Mouse (Mus musculus) adrenal gland, adult 2 months (tissue): ENCODE results near the gene Leng1. TPM values are rescaled to one million over a fixed set of nuclear protein-coding genes. Genes with fewer than 3 reads are reported as not detected.

Experiments
- DNase-seq: peaks from one replicate; pipeline ENCODE4 v3.0.0; 2021
- microRNA-seq, 2 experiments: library from miRNA; unstranded; fragments of <30 nt; microRNA quantifications; one replicate each; pipeline ENCODE4 v1.2.0; 2021
- polyA plus RNA-seq: library from polyadenylated mRNA; depleted of rRNA; stranded (reverse); fragments of >200 nt; gene quantifications from 2 replicates; pipeline ENCODE4 v1.2.3, GENCODE M21; 2012; rRNA removed
- total RNA-seq, 2 experiments: library from RNA; stranded (reverse); gene quantifications; 2 replicates each; pipeline ENCODE4 v1.2.3; 2021

Leng1 gene
- total and polyA plus RNA-seq, 3 experiments: 2.9 to 14.4 (median 13.2) TPM

DNA sequence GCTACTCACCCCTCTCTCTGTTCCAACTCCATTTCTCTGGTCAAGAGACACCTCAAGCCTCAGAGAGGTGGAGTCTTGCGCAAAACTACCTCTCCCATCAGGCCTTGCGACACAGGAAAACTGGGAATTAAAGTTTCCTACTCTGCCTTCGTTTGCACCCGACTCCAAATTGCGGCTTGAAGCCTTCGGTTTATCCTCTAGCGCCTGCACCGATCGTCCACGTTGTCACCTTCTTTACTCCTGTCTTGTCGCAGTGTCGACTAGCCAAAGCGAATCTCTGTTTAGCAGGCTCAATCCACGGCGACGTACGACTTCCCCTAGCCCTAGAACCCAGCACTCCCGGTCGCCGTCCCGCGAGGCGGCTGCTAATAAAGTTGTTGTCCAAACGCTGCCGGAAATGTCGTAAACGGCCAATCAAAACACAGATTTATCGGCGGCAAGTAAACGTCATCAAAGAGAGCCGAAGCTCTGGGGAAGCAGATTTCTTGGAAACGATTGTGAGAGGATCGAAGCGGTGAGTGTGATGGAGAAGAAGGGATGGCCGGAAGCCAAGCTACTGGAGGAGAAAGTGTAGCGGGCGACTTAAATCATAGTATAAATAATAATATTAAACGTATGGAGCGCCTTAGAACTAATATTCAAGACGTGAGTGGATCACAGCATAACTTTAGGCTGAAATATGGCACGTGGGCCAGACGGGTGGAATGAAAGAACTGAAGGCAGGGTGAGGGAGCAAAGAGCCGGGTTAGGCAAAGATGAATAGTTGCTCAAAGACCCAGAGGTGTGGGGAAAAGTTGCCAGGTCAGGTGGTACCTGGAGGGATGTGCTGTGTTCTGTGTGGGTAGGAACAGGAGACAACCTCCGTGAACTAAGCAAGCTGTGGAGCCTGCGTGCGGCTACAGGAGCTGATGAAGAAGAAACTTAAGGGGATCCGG lies 35.8 kb downstream of the Leng1 start, which contains the start of the genes Tfpt and Prpf31:
Gene Tfpt, minus strand, starts transcription at position 387 of the 935 bp plus-strand sequence.
Gene Prpf31, plus strand, starts transcription at position 443 of the 935 bp plus-strand sequence.
- peak; percentile 95 for DNase-seq

DNA sequence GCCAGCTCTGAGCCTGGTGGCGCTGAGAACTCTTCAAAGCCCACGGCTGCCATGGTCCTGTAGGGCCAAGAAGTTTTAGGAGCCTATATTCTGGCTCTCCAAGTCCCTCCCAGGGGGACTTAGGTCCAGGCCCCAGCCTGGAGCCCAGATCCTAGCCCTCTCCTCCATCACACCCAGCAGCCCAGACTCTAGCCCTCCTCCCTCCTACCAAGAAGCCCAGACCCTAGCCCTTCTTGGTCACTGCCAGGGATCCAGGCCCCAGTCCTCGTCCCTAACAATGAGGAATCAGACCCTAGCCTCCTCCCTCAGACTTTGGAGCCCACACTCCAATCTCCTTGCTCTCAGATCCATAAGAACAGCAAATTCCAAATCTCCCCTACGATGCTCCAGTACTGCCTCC lies 36.6 kb downstream of the Leng1 start:
- no peak for DNase-seq

DNA sequence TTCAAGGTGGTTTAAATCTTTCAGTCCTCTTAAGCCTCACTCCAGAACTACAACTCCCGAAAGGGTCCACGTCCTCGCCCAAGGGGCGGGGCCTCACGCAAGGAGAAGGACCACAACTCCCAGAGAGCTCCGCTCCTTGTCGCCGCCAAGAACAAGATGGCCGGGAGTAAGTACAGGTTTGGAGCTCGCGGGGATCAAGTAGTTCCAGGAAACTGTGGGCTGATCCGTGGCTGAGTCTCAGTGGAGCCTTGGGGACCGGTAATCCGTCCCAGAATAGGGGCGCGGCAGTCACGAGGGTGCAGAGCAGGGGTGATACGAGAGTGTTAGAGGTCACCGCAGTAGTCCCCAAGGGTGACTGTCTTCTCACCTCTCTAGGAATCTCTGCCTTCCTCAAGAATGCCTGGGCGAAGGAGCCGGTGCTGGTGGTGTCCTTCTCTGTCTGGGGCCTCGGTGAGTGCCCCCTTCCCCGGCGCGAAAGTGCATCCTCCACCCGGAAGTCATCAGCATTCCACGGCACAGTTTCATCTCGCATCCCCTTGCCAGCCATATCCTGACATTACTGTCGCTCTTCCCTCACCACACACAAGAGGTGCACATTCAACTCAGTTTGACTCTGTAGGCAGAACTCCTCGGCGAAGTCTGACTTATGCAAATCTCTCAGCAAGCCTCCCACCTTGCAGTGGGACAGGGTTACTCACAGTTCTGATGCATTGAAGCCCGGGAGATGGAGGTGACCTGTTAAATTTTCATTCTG lies 48.2 kb downstream of the Leng1 start, which contains the start of gene Ndufa3:
Gene Ndufa3, plus strand, starts transcription at position 132 of the 754 bp plus-strand sequence.
- DNase-seq: peak; percentile 92

DNA sequence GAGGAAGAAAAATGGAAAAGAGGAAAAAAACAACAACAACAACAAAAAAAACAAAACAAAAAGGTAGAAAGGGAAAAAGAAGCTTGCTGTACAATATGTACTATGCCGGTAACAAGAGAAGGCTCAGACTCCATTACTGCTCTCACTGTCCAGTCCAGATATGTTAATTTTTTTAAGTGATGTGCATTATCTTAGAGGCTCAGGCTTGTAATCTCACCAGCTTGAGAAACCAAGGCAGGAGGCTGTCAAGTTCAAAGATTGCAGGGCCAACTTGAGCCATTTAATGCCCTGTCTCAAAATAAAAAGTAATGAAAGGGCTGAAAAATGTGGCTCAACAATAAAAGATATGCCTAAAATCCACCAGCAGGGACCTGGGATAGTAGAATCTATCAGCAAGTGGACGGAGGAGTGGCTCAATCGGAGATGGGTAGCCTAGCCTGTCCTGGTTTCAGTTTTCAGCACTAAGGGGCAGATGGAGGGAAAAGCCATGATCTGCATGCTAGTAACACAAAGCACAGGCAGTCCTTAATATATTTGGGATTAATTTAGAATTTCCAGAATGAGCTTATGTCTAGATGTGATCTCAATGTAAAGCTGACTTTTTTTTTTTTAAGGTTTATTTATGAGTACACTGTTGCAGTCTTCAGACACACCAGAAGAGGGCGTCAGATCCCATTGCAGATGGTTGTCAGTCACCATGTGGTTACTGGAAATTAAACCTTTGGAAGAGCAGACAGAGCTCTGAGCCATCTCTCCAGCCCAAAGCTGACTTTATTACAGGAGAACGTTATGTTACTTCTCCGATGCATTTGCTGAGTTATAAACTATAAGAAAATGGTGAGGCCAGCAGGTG lies 49.0 kb downstream of the Leng1 start:
- DNase-seq: no peak

DNA sequence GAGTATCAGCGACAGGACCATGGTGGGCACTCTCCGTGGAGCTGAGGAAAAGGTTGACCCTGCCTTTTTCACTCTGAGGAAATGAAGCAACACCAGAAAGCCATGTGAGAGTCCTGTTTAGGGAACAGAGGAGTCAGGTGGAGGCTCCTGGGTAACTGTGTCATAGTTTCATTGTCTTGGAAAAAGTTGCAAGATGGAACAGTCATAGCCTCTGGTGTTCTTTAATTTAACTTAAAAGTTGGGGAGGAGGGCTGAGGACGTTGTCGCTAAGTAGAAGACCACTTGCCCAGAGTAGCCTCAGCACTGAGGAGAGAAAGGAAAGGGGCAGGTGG lies 49.6 kb downstream of the Leng1 start, which contains the start of gene Oscar:
Gene Oscar, minus strand, starts transcription at position 101 of the 332 bp plus-strand sequence.
- DNase-seq: no peak

DNA sequence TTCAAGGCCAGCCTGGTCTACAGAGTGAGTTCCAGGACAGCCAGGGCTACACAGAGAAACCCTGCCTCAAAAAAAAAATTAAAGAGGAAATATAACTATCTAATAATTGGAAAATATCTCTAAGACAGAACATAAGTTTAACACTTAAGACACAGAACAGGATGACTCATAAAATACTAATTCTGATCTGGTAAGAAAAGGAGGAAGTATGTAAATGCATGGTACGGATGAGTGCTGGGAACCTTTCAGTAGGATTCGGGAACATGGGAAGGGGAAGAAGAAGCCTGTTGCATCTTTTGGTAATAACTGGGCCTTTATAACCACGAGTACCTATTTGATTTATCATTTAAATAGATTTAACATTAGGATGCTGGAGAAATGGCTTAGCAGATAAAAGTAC lies 51.6 kb downstream of the Leng1 start:
- no peak for DNase-seq

DNA sequence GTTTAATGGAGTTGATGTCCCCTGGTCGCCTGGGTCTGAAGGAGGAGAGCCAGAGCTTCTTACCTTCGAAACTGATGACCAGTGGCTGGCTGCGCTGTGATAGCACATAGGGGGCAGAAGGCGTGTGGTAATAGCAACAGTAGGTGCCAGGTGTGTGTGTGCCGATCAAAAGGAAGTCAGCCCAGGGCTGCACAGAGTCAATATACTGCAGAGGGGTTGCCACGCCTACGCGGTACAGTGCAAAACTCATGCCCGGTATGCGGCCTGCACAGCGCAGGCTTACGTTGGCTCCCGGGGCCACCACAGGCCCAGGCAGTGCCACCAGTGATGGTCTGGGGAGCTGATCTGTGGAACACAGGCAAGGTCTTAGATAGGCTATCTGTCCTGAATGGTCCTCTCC lies 54.6 kb downstream of the Leng1 start:
- no peak for DNase-seq

DNA sequence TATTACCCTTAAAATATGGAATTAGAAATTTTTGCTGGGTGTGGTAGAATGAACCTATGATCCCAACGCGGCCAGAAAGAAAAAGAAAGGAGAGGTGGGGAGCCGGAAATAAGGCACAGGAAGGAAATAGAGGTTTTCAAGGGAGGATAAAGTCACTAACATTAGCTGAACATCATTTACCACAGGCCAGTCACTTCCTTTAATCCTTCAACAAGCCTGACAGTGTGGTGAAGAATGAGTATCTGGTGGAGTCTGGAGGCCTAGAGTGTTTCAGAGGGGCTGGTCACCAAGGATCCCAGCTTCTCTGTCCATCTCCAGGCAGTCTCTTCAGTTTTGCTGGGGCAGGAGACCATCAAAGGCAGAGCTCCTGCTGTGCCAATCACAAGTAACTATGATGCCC lies 55.2 kb downstream of the Leng1 start:
- no peak for DNase-seq

Small RNAs within 50 kb of the gene (microRNA-seq; reads per million reads assigned to microRNA genes)
- gene Mir3572: 2.9 to 3.5 reads per million in 2 experiments

Other genes with a start within 250 kb of the Leng1 start
- gene Cacng6, start 241.6 kb downstream of the Leng1 start, total RNA-seq: under 1 TPM in 1 of 2 experiments, not detected in 1; 0.38 TPM
- 0.26 TPM in 1 of 2 replicates, not detected in the other for gene Cacng6, start 241.6 kb downstream of the Leng1 start, polyA plus RNA-seq
- 1 to 10 TPM in 1 of 2 experiments, under 1 TPM in 1; 0.66 to 1.6 TPM for gene Tarm1, start 163.2 kb downstream of the Leng1 start, total RNA-seq
- 0.18 and 0.29 TPM in 2 replicates for gene Tarm1, start 163.2 kb downstream of the Leng1 start, polyA plus RNA-seq
- not detected for gene Oscar, start 49.7 kb downstream of the Leng1 start, total RNA-seq
- 0.38 and 1.0 TPM in 2 replicates for gene Oscar, start 49.7 kb downstream of the Leng1 start, polyA plus RNA-seq
- gene Ndufa3, start 48.5 kb downstream of the Leng1 start, total RNA-seq: 100 to 1,000 TPM; 829 to 842 TPM
- 217 and 245 TPM in 2 replicates for gene Ndufa3, start 48.5 kb downstream of the Leng1 start, polyA plus RNA-seq
- gene Tfpt, start 35.9 kb downstream of the Leng1 start, total RNA-seq: 10 to 100 TPM; 24.1 to 26.2 TPM
- gene Tfpt, start 35.9 kb downstream of the Leng1 start, polyA plus RNA-seq: 3.4 and 4.0 TPM in 2 replicates
- 10 to 100 TPM; 36.8 to 53.1 TPM for gene Prpf31, start 35.9 kb downstream of the Leng1 start, total RNA-seq
- gene Prpf31, start 35.9 kb downstream of the Leng1 start, polyA plus RNA-seq: 20.5 and 33.7 TPM in 2 replicates
- gene Cnot3, start 20.6 kb downstream of the Leng1 start, total RNA-seq: 10 to 100 TPM; 52.6 to 61.5 TPM
- 83.3 and 103 TPM in 2 replicates for gene Cnot3, start 20.6 kb downstream of the Leng1 start, polyA plus RNA-seq
- gene Tmc4, start 11.7 kb upstream of the Leng1 start, total RNA-seq: 10 to 100 TPM in 1 of 2 experiments, 1 to 10 TPM in 1; 9.3 to 12.5 TPM
- gene Tmc4, start 11.7 kb upstream of the Leng1 start, polyA plus RNA-seq: 14.9 and 18.2 TPM in 2 replicates
- gene Tsen34, start 27.0 kb upstream of the Leng1 start, total RNA-seq: 100 to 1,000 TPM in 1 of 2 experiments, 10 to 100 TPM in 1; 80.4 to 106 TPM
- 240 and 250 TPM in 2 replicates for gene Tsen34, start 27.0 kb upstream of the Leng1 start, polyA plus RNA-seq
- 10 to 100 TPM; 65.4 to 74.4 TPM for gene Mboat7, start 27.7 kb upstream of the Leng1 start, total RNA-seq
- 102 and 133 TPM in 2 replicates for gene Mboat7, start 27.7 kb upstream of the Leng1 start, polyA plus RNA-seq
- gene Rps9, start 38.2 kb upstream of the Leng1 start, total RNA-seq: 100 to 1,000 TPM; 768 to 988 TPM
- 285 and 318 TPM in 2 replicates for gene Rps9, start 38.2 kb upstream of the Leng1 start, polyA plus RNA-seq
- 1 to 10 TPM; 2.4 to 3.2 TPM for gene Pirb, start 54.6 kb upstream of the Leng1 start, total RNA-seq
- 5.6 and 7.3 TPM in 2 replicates for gene Pirb, start 54.6 kb upstream of the Leng1 start, polyA plus RNA-seq
- under 1 TPM; 0.40 to 0.41 TPM for gene Gm15448, start 159.8 kb upstream of the Leng1 start, total RNA-seq
- gene Gm15448, start 159.8 kb upstream of the Leng1 start, polyA plus RNA-seq: 0.19 TPM in 1 of 2 replicates, not detected in the other
- under 1 TPM; 0.17 to 0.55 TPM for gene Pira2, start 179.2 kb upstream of the Leng1 start, total RNA-seq
- 0.30 and 0.44 TPM in 2 replicates for gene Pira2, start 179.2 kb upstream of the Leng1 start, polyA plus RNA-seq
- gene Gm14548, start 232.3 kb upstream of the Leng1 start, total RNA-seq: under 1 TPM; 0.28 to 0.49 TPM
- 0.36 and 0.74 TPM in 2 replicates for gene Gm14548, start 232.3 kb upstream of the Leng1 start, polyA plus RNA-seq
- under 1 TPM; 0.38 to 0.49 TPM for gene Lilra6, start 249.7 kb upstream of the Leng1 start, total RNA-seq
- gene Lilra6, start 249.7 kb upstream of the Leng1 start, polyA plus RNA-seq: 0.24 and 0.33 TPM in 2 replicates